Mouse (Mus musculus): ENCODE measurements at regions not wholly inside any gene's neighbourhood (a gene's known extent, or its start where the extent isn't known, plus 50 kb on each side); places are given as distances from the start of the nearest gene placed in this dataset.
"Not testable (repeated sequence)": the region's sequence is repeated elsewhere in the genome, so short reads cannot be mapped to it uniquely, and the experiment has no call there.

DNA sequence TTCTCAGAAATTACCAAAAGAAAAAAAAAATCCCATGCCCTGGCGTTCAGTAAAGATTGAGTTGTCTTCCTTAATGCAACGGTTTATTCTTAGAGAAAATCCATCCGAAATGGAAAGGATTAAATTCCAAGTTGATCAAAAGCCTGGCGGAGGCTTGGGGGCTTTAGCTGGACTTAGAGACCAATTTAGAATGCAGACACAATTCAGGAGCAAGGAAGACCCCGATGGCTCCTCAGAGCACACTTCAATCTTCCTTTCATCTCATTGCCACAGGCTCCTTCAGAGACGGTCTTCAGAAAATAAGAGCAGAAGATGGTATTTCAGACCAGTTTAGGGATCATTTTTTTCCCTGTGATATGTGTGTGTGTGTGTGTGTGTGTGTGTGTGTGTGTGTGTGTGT, 171.8 kb downstream of the Ankrd50 start:
- no peak for DNase-seq (ENCODE audit: low spot score)

DNA sequence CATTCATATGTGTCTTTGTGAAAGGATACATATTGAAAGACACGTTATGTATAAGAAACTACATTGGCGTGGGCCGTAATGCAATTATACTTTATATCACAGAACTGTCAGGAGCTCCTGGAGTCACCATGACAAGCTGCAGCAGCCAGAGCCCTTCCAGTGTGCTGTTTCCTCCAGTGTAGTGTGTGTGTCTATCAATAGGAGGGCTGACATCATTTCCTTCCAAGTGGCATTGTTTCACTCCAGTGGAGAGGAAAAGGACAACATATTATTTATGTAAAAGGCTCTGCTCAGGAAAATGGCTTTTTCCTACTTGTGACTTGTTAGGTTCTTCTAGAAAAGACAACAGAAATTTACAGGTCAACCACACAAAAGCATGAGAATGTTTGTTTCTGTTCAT, 172.5 kb downstream of the Ankrd50 start:
- DNase-seq (ENCODE audit: low spot score) = no peak

DNA sequence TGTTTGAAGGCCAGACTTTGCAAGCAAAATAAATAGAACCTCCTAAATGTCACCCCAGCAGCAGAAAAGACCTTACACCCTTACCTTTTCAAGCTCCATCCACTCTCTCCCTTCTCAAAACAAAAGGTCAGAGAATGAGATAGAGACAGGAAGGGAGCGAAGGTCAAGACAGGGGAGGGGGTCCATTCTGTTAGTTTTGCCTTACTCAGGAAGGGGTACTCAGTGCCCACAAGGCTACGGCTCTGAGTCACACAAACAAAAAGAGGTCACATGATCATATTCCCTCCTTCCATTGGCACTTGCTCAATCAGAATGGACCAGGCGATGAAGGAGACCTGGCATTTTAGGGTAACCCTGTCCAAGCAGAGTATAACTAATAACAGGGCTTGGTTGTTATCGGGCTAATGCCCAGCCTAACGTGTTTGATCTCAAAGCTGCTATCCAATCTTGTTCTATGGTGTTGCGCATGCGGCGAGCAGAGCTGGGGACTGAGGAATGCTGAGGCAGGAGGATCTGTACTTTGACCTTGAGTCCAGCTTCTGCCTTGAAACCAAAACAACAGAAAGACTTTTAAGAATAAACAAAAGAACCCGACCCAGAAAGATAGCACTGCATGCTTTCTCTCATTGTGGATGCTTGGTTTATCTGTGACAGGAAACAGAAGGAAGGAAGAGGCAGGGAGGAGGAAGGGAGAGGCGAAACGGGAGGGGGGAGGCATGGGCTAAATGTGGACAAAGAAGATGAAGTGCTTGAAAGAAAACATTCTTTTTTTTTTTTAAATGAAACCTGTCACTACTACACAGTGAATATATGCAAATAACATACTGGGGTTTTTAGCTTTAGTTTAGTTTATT, 184.5 kb downstream of the Ankrd50 start:
- no peak for DNase-seq (ENCODE audit: low spot score)

GRCm38 (mm10) chr3:38299236-38299897, 185.3 kb downstream of the Ankrd50 start:
- DNase-seq (ENCODE audit: low spot score) = no peak

DNA sequence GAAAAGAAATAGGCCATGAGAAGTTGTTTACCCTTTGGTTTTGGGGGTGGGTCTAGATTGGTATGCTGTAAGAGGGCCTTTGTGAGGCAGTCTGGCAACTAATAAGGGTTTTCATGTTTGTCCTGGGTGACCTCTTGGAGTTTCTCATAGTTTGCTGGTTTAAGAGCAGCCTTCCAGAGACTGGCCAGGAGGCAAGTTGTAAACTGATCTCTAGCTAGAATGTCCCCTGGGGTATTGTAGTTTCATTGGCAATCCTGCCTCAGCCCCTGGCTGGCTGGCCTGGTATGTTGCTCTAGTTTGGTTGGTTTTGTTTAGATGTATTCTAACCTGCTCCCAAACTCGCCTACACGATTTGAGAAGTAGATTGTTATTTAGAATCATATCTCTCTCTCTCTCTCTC, 187.1 kb downstream of the Ankrd50 start:
- no peak for DNase-seq (ENCODE audit: low spot score)

DNA sequence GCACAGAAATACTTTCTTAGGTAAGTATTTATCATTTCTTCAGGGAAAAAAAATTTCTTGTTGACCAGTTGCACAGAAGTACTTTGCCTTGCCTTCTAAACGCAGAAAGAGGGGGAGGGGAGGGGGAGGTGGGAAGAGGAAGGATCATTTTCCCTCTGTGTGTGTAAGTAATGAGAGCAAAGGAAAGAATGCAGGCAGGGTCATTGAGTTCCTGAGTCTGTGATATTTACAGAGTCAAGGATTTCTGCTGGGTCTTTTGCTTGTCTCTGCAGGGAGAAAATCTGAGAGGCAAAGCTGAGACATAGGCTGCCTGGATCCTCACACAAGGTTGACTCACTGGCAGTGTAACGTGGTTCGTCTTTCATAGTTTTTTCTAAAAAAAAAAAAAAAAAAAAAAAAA, 195.6 kb downstream of the Ankrd50 start:
- DNase-seq (ENCODE audit: low spot score) = no peak

GRCm38 (mm10) chr3:38283687-38284124, 200.9 kb downstream of the Ankrd50 start:
- no peak for DNase-seq (ENCODE audit: low spot score)

DNA sequence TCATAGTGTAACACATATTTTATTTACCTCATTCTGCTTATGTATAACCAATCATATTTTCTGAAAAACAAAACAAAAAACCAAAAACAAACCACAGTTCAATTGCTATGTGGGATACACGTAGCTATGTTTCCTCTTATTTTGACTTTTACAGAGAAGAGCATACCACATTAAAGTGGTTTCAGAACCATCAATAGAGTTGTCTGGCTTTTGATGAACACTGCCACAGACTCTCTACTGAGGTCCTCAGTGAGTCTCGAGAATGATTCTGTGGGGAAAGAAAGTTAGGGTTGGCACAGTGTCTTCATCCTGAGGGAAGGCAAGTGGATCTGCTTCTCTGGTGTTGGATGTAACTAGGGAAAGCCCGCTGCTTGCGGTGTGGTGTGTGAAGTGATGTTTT, 201.8 kb downstream of the Ankrd50 start:
- DNase-seq (ENCODE audit: low spot score) = no peak

GRCm38 (mm10) chr3:38281683-38282082, 203.0 kb downstream of the Ankrd50 start:
- DNase-seq (ENCODE audit: low spot score) = no peak

GRCm38 (mm10) chr3:38280876-38281275, 203.8 kb downstream of the Ankrd50 start:
- no peak for DNase-seq (ENCODE audit: low spot score)

GRCm38 (mm10) chr3:38280105-38280504, 204.5 kb downstream of the Ankrd50 start:
- no peak for DNase-seq (ENCODE audit: low spot score)

DNA sequence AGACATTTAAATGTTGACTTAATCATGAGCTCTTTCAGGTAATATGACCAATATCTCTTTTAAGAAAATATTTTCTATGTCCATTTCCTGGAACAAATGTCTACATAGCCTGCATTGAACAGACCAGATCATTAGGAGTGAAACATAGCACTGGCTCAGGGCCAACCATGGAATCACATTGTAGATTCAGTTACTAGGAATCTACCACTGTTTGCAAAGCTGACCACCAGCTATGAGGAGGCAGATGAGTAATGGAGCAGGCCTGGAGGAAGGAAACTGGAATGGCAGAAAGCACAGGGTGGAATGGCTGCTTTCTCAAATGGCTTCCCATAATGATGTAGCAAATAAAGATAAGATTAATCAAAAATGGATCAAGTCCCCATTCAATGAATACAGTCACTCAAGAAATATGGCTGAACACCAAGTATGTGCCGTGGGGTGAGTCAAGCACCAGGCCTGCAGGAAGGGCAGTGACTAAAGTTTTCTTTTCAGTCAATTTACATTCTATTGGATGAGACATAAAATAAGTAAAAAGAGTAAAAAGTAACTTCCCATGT, 207.6 kb downstream of the Ankrd50 start:
- DNase-seq (ENCODE audit: low spot score) = no peak

DNA sequence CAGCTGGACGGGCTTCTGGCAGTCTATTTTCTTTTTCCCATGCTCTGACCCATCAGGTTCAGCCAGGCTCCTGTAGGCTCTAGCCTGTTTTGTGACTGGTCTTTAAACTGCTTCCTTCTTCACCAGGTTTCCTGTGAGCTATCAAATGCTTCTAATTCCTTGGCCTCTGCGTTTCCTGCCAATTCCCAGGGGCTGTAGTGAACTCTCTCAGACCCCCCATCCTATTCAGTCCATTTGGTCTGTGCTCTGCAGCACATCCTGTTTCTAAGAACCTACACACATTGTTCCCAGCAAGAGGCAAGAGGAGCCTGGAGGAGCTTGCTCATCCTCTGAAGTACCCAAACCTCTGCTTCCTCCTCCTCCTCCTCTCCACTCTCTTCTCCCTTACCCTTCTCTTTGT, 209.3 kb downstream of the Ankrd50 start:
- DNase-seq (ENCODE audit: low spot score) = no peak

GRCm38 (mm10) chr3:38270742-38271141, 213.9 kb downstream of the Ankrd50 start:
- no peak for DNase-seq (ENCODE audit: low spot score)

DNA sequence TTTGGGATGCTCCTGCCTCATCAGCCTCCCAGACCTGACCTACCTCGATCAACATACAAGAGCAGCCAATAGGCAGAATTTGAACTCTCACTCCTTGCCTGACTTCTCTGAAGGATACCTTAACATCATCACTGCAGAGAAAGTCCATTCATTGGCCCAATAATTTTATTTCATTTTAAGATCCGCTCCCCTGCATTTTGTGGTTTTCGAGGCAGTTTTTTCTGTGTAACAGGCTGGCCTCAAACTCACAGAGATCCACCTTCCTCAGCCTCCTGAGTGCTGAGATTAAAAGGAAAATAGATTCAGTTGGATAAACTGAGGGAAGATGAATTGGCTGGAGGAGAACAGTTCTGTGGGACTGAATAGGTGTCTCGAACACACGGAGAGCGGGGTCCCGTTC, 216.4 kb downstream of the Ankrd50 start:
- no peak for DNase-seq (ENCODE audit: low spot score)

DNA sequence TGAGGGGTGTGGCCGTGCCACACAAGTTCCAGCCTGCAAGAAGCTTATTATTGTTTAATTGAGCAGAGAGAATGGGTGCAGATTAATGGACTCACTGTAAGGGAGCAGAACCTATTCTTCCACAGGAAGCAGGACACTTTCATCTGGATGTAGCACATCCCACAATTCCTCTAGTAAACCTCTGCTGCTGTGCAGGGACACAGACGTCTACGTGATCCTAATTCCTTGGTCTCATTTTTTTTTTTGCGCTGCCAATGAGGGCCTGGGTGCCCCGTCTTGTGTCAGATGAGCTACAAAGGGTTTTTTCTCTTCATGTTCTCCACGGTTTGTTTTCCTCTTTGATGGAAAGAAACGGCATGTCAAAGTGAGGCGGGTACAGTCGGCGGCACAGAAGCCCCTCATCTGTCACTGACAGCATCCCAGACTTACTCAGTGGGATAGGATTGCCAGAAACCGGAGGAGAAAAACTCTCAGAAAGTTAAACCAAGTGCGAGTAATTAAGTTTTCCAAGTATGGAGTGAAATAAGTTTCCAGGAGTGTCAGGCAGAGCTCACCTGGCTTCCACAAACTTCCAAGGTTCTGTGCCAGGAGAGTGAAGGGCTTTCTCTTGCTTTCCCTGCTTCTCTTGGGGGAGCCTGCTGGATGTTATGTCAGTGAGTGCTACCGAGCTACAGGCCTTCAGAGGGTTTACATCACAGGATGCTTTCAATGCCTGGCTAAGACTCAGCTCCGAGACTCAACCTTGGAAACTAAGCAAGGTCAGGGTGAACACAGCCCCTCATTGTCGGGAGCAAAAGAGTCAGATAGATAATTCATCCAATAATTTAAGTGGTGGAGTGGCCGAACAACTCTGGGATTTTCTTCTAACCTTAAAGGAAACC, 221.1 kb downstream of the Ankrd50 start:
- DNase-seq (ENCODE audit: low spot score) = no peak

DNA sequence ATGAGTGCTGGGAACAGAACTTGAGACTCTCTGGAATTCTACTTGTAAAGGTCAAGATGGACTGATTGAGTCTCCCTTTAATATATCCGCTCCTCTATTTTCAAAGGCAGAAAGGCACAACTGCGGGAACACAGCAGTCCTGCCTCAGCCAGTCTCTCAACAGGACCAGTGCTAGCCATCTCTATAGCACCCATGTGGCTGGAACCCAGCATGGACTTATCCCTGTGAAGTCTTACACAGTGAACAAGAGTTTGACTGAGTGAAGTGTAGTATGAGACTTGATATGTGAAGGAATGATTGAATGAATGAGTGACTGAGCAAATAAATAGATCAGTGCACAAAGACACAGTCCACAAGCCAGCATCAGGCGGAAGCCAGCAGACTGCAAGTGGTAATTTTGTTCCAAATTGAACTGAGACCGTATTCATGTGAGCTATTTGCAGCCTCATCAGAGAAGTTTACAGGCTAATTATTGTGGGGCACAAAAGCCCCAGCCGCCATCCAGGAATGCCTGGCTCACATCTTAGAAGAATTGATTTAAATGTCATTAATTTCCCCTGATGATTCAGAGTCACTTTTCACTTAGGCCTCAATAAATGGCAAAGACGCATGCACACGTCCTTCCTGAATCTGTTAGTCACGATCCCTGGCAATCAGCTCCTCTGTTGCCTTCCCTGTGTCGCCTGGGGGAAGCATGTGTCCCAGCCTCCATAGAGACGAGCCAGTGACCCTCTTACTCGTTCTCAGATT, 223.1 kb downstream of the Ankrd50 start:
- no peak for DNase-seq (ENCODE audit: low spot score)

GRCm38 (mm10) chr3:38259223-38259622, 225.4 kb downstream of the Ankrd50 start:
- DNase-seq (ENCODE audit: low spot score) = not testable (repeated sequence)

DNA sequence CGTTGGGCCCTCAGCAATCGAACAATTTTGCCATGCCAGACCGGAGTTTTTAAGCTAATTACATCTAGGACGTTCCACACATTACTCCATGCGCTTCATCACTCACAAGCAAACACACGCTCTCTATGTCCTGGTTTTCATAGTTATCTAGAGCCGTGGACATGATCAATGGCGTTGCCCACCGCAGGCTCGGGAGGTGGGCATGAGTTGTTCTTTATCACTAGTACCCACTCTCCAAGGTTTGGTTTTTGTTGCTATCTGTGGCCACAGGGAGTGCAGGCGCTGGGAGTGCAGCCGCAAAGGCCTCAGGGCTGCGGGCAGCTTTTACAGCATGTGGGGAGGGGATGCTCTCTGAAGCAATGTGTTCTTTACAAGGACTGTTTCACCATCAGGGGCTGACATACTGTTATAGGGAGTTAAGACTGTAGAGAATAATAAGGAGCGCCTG, 226.8 kb downstream of the Ankrd50 start:
- no peak for DNase-seq (ENCODE audit: low spot score)

GRCm38 (mm10) chr3:38257076-38257842, 227.4 kb downstream of the Ankrd50 start:
- DNase-seq (ENCODE audit: low spot score) = no peak

DNA sequence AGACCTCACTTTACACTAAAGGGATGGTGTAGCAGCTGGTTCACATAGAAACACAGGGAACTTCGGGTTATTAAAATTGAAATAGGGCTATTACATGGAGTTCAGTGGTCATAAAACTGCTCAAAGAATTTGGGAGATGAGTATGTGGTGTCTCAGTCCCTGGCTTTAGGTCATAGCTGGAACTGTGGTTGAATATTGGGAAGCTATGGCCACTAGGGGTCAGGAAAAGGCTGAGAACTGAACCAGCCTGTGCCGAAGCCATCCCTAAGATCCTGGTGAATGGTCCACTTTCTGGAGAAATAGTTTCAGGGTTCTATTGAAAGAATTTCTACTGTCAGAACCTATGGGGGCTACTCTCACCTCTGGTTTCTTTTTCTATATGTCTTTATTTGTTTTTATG, 229.0 kb downstream of the Ankrd50 start:
- no peak for DNase-seq (ENCODE audit: low spot score)
